Mouse (Mus musculus): ENCODE measurements around the gene Rhoa.

Rhoa gene

DNA sequence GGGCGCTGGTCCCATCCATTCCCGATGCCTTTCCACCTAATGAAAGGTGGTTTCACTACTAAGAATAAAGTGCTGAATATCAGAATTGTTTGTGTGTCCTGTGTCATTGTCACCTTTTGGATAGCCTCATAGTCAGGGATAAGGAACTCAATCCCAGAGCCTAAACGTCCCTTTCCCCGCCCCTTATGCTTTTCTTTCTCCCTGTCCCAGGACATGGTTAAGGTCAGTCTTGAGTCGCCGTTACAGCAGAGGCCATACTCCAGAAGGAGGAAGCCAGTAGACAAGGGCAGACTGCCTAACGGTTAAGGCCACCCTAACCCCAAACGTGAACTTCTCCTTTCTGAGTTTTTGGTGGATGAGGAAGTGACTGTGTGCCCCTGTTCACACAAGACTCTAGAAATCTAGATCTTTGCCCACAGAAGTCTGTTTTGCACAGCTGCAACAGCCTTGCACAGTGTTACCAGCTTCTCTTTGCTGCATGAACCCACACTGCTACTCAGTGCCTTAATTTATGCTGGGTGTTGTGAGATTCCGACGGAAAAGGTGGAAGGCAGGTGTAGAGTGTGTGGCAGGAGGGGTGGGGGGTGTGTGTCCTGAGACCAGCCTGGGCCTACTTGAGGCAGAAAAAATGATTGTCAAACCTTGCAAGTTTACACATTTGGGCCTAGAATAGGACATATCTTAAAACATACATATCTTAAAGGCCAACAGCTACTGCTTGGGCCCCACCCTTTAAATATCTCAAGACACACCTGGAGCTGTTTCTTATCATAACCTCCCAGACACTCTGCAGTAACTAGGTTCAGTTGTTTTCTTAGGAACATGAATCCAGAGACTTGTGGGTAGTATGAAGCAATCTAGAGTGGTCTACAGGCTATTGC is 34.6 kb downstream of the Rhoa start:
- DNase-seq (ENCODE audit: low read depth, low spot score), result no peak

DNA sequence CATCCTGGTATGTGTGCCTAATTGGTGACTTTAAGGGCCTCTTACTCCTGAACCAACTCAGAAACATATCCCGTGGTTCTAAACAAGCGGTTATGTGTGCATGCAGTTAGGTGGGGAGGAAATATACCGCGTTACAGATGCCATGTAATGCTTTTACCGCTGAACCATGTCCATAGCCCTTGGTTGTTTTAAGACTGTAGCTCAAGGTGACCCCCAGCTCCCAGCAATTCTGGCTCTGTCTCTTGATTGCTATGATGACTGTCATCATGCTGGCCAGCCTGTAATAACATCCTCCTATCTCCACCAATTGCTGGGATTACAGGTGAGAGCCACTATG is 35.2 kb downstream of the Rhoa start:
- no peak for DNase-seq (ENCODE audit: low read depth, low spot score)

DNA sequence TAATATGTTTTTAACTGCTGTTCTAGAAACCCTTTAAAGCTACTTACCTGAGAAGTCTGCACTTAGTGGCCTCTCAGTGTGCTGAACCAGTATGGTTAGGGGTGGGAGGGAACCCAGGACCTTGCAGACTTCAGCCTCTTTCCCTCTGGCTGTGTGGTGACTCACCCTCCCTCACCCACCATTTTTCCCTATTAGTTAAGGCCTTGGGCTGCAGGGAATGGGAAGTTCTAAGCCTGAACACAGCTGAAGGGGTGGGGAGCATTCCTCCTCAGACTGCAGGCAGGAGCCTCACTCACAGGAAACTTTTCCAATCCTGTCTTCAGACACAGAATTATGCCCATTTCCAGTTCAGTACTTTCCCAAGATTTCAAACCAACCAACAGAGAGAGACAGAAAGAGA is 35.9 kb downstream of the Rhoa start:
- DNase-seq (ENCODE audit: low read depth, low spot score), result no peak

DNA sequence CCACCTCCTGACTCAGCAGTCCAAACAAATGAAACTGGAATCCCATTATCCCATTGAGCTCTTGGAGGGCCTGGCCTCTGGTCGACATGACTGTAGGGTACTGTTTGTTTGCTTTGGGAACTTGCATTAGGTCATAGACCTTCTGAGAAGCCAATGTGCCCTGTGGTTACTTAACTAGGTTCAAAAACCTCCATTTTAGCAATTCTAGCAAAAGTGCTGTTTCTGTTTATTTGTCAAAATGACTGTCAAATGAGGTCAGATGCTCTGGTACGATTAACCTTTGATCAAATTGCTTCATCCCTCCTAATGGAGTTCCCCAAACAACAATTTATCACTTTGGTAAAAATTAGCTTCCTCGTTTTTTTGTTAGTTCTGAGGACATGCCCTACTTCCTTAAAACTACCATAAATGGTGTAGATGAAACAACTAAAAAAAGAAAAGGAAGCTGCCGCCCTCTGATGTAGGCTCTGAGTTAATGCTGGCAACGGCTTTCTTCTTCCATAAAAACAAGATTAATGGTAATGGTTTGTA is 36.4 kb downstream of the Rhoa start:
- no peak for DNase-seq (ENCODE audit: low read depth, low spot score)

DNA sequence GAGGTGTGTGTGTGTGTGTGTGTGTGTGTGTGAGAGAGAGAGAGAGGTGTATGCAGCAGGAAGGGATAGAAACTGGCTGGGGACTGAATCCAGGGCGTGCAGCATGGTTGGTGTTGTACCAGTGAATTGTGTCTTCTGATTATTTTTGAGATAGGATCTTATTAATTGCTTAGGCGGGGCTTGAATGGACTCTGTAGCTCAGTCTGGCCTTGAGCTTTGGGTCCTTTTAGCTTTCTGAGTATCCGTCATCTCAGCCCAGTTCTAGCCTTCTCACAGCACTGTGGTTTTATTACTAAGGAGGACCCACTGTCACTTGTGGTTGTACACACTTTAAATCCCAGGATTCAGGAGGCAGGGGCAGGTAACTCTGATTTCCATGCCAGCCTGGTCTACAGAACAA is 37.4 kb downstream of the Rhoa start:
- DNase-seq (ENCODE audit: low read depth, low spot score), result no peak

DNA sequence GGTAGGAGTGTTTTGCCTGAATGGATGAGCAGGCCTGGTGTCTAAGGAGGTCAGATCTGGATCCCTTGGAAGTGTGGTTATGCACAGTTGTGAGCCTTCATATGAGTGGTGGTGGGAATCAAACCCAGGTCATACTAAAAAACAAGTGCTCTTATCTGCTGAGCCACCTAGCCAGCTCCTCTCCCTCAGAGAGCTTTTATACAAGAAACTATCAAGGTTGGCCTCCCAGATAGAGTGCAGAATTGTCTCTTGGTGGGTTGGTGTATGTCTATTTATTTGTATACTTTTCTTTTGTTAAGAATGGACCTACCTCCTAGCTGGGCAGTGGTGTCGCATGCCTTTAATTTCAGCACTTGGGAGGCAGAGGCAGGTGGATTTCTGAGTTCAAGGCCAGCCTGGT is 37.9 kb downstream of the Rhoa start:
- no peak for DNase-seq (ENCODE audit: low read depth, low spot score)

DNA sequence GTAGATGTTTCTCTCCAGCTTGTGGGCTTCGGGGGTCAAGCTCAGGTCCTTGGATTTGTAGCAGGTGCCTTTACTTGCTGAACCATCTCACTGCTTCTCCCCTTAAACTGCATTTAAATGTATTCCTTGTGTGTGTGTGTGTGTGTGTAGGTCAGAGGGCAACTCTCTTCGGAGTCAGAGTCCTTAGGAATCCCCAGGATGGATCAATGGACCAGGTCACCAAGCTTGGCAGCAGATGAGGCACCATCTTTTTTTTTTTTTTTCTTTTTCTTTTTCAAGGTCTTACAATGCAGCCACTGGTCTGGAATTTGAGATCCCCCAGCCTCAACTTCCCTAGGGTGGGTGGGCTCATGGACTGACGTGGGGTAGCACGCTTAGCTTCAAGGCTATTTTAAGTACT is 38.5 kb downstream of the Rhoa start:
- DNase-seq (ENCODE audit: low read depth, low spot score), result no peak

DNA sequence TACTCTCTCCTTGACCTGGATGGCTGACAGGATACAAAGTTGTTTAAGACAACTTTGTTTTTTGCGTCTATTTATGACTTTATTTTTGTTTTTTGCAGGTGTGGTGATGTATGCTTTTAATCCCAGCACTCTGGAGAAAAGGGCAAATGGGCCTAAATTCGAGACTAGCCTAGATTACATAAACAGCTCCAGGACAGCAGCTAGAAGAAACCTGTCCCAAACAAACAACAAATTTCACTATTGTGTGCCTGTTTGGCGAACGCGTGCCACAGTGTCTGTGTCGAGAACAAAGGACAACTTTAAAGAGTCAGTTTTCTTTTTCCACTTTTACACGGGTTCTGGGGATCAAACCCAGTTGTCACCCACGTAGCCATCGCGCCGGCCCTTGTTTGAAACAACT is 41.1 kb downstream of the Rhoa start:
- no peak for DNase-seq (ENCODE audit: low read depth, low spot score)

DNA sequence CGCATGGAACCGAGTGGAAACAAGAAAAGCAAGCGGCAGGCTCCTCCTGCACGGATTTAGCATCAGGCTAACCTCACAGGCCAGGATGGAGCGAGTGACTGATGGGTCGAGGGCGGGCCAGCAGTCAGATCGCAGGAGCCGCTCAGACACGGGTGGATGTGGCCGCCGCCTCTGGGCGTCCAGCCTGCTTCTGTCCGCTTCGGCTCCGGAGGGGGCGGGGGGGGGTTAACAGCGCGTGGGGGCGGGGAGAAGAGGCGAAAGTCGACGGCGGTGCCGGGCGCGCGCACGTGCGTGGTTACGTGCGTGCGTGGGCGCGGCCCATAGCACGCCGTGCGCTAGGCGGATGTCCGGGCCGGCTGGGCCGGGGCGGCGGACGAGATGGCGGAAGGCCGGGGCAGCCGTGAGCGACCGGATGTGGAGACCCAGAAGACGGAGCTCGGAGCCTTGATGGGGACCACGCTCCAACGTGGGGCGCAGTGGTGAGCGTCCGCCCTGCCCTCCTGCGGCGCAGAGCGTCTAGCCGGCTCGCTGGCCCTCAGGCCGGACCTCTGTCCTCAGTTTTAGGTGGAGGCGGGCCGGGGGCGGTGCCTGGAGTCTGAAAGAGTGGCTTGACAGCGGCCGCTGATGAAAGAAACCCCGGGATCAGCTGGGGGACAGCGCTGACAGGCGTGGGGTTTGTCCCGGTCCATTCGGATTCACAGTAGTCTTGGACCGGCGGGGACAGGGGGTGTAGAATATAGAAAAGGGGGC is 41.8 kb downstream of the Rhoa start, which contains the start of gene Usp4:
Gene Usp4, plus strand, starts transcription at position 314 of the 750 bp plus-strand sequence.
- DNase-seq (ENCODE audit: low read depth, low spot score), result peak; percentile 87

DNA sequence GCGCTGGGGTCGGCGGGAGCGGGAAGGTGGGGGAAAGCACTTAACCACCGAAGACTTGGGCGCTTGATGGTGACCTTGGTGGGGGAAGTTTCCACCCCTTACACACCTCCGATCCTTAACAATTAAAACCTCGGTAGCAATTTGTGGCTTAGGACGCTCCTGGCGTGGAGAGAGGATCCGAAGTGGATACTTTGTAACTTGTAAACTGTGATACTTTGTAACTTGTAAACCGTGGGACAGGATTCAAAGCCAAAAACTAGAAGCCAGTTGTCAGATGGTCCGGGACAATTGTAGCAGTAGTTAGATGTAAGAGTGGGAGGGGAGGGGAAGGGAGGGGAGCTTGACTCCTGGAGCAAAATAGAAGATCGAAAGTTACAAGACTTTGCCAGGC is 42.4 kb downstream of the Rhoa start:
- DNase-seq (ENCODE audit: low read depth, low spot score), result no peak

DNA sequence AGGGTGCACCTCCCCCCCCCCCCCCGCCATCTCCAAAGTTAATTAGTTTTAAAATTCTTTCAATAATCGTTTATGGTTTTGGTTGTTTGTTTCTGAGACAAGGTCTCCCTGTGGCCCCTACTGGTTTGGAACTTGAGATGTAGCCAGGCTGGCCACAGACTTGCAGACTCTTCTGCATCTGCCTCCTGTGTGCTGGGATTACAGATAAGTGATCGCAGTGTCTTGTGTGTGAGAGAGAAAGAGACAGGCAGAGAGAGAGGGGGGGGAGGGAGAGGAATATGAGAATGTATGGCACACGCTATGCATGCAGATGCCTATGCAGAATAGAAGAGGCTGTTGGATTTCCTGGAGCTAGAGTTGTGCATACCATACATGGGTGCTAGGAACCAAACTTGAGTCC is 43.8 kb downstream of the Rhoa start:
- DNase-seq (ENCODE audit: low read depth, low spot score), result no peak

DNA sequence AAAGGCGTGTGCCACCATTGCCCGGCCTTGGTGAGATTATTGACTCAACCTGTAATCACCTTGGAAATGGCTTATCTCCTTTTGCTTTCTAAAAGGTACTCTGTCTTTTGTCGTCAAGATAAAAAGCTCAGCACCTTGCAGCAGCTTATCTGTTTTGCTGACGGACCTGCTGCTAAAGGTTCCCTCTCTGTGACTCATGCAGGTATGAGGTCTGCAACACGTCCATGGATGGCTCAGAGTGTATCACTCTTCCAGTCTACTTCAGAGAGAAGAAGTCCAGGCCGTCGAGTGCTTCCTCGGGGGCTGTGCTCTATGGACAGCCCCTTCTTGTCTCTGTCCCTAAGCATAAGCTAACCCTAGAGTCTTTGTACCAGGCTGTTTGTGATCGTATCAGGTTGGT is 72.3 kb downstream of the Rhoa start:
- DNase-seq (ENCODE audit: low read depth, low spot score), result no peak

DNA sequence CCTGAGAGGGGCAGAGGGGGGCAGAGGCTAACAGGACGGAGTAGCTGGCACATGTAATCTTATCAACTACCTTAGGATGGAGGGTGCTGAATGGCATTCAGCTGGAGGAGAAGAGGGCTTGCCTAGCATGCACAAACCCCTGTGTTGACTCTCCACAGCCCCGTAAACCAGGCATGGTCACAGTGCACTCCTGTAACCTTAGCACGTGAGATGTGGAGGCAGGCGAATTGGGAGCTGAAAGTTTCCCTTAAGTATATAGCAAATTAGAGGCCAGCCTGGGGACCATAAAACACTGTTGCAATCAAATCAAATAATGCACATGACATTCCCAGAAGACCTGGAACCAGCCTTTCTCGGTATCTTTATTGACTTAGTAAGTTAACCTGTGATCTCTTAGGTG is 72.8 kb downstream of the Rhoa start:
- no peak for DNase-seq (ENCODE audit: low read depth, low spot score)

DNA sequence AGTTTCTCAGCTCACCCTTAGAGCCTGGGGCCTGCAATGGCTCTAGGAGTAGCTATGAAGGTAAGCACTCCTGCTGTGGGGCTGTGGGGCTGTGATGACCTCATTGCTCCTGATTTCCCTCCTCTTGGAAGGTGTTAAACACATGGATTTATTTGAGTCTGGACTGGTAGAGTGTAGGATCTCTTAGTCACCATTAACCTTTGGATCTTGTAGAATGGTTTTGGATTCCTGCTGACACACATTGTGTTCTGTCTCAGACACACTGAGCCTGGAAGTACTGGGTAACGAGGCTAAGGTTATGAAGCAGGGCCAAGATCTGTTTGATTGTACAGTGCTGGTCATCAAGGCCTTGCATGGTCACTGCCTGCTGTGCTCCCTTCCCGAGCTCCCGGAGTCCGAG is 73.4 kb downstream of the Rhoa start:
- no peak for DNase-seq (ENCODE audit: low read depth, low spot score)

DNA sequence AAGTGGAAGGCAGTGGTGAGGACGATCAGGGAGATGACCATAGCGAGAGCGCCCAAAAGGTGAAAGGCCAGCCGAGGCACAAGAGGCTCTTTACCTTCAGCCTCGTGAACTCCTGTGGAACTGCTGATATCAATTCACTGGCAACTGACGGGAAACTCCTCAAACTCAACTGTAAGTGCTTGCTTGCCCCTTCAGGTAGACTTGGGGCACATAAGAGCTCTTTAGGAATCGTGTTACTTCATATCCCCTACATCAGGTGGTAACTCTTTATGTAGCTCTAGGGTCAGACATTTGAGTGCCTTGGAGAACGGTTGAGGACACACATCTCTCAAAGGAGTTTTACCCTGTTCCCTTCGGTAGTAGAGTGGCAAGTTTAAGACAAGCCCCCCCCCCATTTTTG is 75.5 kb downstream of the Rhoa start:
- DNase-seq (ENCODE audit: low read depth, low spot score), result no peak

DNA sequence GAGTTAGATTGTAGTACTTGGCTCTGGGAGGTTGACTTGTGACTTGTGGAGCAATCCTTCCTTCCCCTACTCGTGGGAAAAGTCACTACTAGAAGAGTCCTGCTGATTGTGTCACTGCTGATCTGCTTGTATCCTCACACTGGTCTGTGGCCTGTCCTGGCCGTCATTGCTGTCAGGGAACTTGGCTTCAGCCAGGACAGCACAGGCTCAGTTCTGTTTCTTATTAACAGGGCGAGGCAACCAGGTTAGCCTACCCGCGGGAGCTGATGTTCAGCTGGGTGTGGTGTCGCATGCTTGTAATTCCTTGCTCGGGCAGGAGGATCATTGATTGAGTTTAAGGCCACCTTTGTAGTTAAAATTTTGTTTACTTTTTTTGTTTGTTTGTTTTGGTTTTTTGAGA is 79.1 kb downstream of the Rhoa start:
- no peak for DNase-seq (ENCODE audit: low read depth, low spot score)

DNA sequence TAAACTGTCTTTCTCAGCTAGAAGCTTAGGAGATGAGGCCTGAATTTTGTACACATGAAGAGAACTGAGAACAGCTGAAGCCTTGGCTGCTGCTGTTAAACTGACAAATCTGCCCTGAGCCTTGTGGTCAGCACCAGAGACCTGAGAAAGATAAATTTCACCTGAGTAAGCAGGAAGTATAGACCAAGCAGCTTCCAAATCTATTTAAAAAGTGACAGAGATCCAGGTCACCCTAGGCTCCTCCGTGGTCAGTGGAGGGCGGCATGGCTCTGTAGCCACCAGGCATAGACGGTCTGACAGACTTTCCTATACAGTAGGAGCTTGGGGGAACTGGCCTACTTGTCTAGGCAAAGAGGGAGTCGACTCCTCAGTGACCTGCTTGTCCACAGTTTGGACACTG is 80.9 kb downstream of the Rhoa start:
- DNase-seq (ENCODE audit: low read depth, low spot score), result no peak
